Mouse (Mus musculus) CH12.LX (cell line): ENCODE measurements at regions not wholly inside any gene's neighbourhood (a gene's known extent, or its start where the extent isn't known, plus 50 kb on each side); places are given as distances from the start of the nearest gene placed in this dataset.
A peak's percentile ranks its signal among the peaks of the same experiment; 100 is the strongest.

Experiments
- DNase-seq: peaks from one replicate; pipeline ENCODE4 v3.0.0-alpha.2; 2013; ENCODE audit errors: extremely low read depth
- H3K27ac ChIP-seq: 2 replicates; pipeline ENCODE4 v1.5.1; 2012; ENCODE audit warnings: low read depth, mild to moderate bottlenecking, control low read depth, moderate library complexity; ENCODE audit not compliant: insufficient read depth
- H3K27me3 ChIP-seq: replicated peaks from 2 replicates; pipeline ENCODE3; 2012; ENCODE audit warnings: inconsistent platforms
- H3K36me3 ChIP-seq, 2 experiments: replicated peaks in 1 of 2; 2 replicates each; pipeline versions ENCODE3 to v1.6.1; 2012; ENCODE audit warnings: inconsistent platforms in 1 of 2, low read length in 1 of 2, mild to moderate bottlenecking in 1 of 2, mixed read lengths in 1 of 2, moderate library complexity in 1 of 2; ENCODE audit not compliant: control insufficient read depth in 1 of 2, insufficient read depth in 1 of 2
- H3K4me1 ChIP-seq, 2 experiments: 2 replicates each; pipeline ENCODE4 v1.6.1; 2012; ENCODE audit warnings: inconsistent platforms in 1 of 2, moderate library complexity in 1 of 2; ENCODE audit not compliant: insufficient read depth in 2 of 2, control insufficient read depth in 1 of 2
- H3K4me2 ChIP-seq: 2 replicates; pipeline ENCODE4 v1.6.1; 2012; ENCODE audit warnings: low read depth, mild to moderate bottlenecking, control low read depth; ENCODE audit not compliant: poor library complexity, insufficient read depth, severe bottlenecking
- H3K4me3 ChIP-seq, 3 experiments: fragments of 150-350 bp in 1 of 3; sonication (generic) in 1 of 3; replicated peaks in 1 of 3; 2 replicates each; pipeline versions ENCODE3 to v1.5.1; 2011 to 2012; ENCODE audit warnings: low read depth in 2 of 3, low read length in 2 of 3, mild to moderate bottlenecking in 2 of 3, moderate library complexity in 2 of 3, control low read depth in 1 of 3, improper control_type of control experiment in 1 of 3, inconsistent platforms in 1 of 3, mixed read lengths in 1 of 3; ENCODE audit not compliant: poor library complexity in 1 of 3
- H3K79me2 ChIP-seq: replicated peaks from 2 replicates; pipeline ENCODE4 v1.6.1; 2012; ENCODE audit warnings: mild to moderate bottlenecking, moderate library complexity; ENCODE audit not compliant: control insufficient read depth, poor library complexity, insufficient read depth, severe bottlenecking; ENCODE audit errors: extremely low read depth
- H3K9ac ChIP-seq: 2 replicates; pipeline ENCODE4 v1.6.1; 2012; ENCODE audit warnings: low read depth, mild to moderate bottlenecking, control low read depth, moderate library complexity; ENCODE audit not compliant: insufficient read depth
- H3K9me3 ChIP-seq: replicated peaks from 2 replicates; pipeline ENCODE3; 2012; ENCODE audit warnings: low read length, inconsistent platforms, mixed read lengths
- BHLHE40 ChIP-seq: IDR thresholded peaks from 2 replicates; pipeline ENCODE4 v1.6.1; 2011; ENCODE audit warnings: mild to moderate bottlenecking, low read depth, low read length, improper control_type of control experiment
- CHD1 ChIP-seq: IDR thresholded peaks from 2 replicates; pipeline ENCODE4 v1.6.1; 2012; ENCODE audit warnings: low read depth, low read length, improper control_type of control experiment, inconsistent platforms
- CHD2 ChIP-seq: IDR thresholded peaks from 2 replicates; pipeline ENCODE4 v1.6.1; 2011; ENCODE audit warnings: low read length, improper control_type of control experiment
- CTCF ChIP-seq, 2 experiments: IDR thresholded peaks in 1 of 2; conservative IDR thresholded peaks in 1 of 2; 2 replicates each; pipeline ENCODE4 v1.5.1; 2011 to 2012; ENCODE audit warnings: low read depth in 2 of 2, low read length in 2 of 2, improper control_type of control experiment in 1 of 2, inconsistent platforms in 1 of 2, mild to moderate bottlenecking in 1 of 2, moderate library complexity in 1 of 2
- E2F4 ChIP-seq: IDR thresholded peaks from 2 replicates; pipeline ENCODE4 v1.6.1; 2011; ENCODE audit warnings: low read depth, low read length, improper control_type of control experiment; ENCODE audit not compliant: insufficient replicate concordance
- ELF1 ChIP-seq: IDR thresholded peaks from 2 replicates; pipeline ENCODE4 v1.6.1; 2014; ENCODE audit warnings: low read depth, mild to moderate bottlenecking, inconsistent platforms, low read length, improper control_type of control experiment
- EP300 ChIP-seq: IDR thresholded peaks from 2 replicates; pipeline ENCODE4 v1.6.1; 2011; ENCODE audit warnings: low read length, improper control_type of control experiment
- ETS1 ChIP-seq: conservative IDR thresholded peaks from 2 replicates; pipeline ENCODE4 v1.6.1; 2012; ENCODE audit warnings: low read depth, mild to moderate bottlenecking, inconsistent platforms, low read length, improper control_type of control experiment, moderate library complexity
- HCFC1 ChIP-seq: IDR thresholded peaks from 2 replicates; pipeline ENCODE4 v1.6.1; 2012; ENCODE audit warnings: low read depth, mild to moderate bottlenecking, inconsistent platforms, low read length, improper control_type of control experiment
- IRF4 ChIP-seq: IDR thresholded peaks from 2 replicates; pipeline ENCODE4 v1.6.1; 2014; ENCODE audit warnings: low read depth, mild to moderate bottlenecking, inconsistent platforms, low read length, improper control_type of control experiment
- JUN ChIP-seq: IDR thresholded peaks from 2 replicates; pipeline ENCODE4 v1.6.1; 2011; ENCODE audit warnings: low read depth, mild to moderate bottlenecking, low read length, improper control_type of control experiment, moderate library complexity; ENCODE audit not compliant: insufficient read depth
- JUND ChIP-seq: conservative IDR thresholded peaks from 2 replicates; pipeline ENCODE4 v1.6.1; 2011; ENCODE audit warnings: low read depth, low read length, improper control_type of control experiment
- KAT2A ChIP-seq: IDR thresholded peaks from 2 replicates; pipeline ENCODE4 v1.6.1; 2012; ENCODE audit warnings: low read length, improper control_type of control experiment, inconsistent platforms; ENCODE audit not compliant: insufficient replicate concordance
- MAFK ChIP-seq: IDR thresholded peaks from 2 replicates; pipeline ENCODE4 v1.6.1; 2011; ENCODE audit warnings: low read length, improper control_type of control experiment; ENCODE audit not compliant: insufficient replicate concordance
- MAX ChIP-seq: IDR thresholded peaks from 2 replicates; pipeline ENCODE4 v1.6.1; 2011; ENCODE audit warnings: low read length, improper control_type of control experiment
- MAZ ChIP-seq: IDR thresholded peaks from 2 replicates; pipeline ENCODE4 v1.6.1; 2012; ENCODE audit warnings: low read depth, mild to moderate bottlenecking, inconsistent platforms, low read length, improper control_type of control experiment, moderate library complexity
- MEF2A ChIP-seq: IDR thresholded peaks from 2 replicates; pipeline ENCODE4 v1.6.1; 2014; ENCODE audit warnings: low read depth, mild to moderate bottlenecking, inconsistent platforms, low read length, improper control_type of control experiment, borderline replicate concordance
- MXI1 ChIP-seq: IDR thresholded peaks from 2 replicates; pipeline ENCODE4 v1.6.1; 2011; ENCODE audit warnings: mild to moderate bottlenecking, low read depth, low read length, improper control_type of control experiment
- MYC ChIP-seq: IDR thresholded peaks from 2 replicates; pipeline ENCODE4 v1.6.1; 2011; ENCODE audit warnings: low read depth, mild to moderate bottlenecking, improper control_type of control experiment, low read length
- NELFE ChIP-seq: IDR thresholded peaks from 2 replicates; pipeline ENCODE4 v1.6.1; 2011; ENCODE audit warnings: low read depth, low read length, improper control_type of control experiment
- NRF1 ChIP-seq: IDR thresholded peaks from 2 replicates; pipeline ENCODE4 v1.6.1; 2014; ENCODE audit warnings: low read depth, mild to moderate bottlenecking, inconsistent platforms, low read length, improper control_type of control experiment, moderate library complexity
- PAX5 ChIP-seq: IDR thresholded peaks from 2 replicates; pipeline ENCODE4 v1.6.1; 2012; ENCODE audit warnings: low read length, inconsistent platforms, mixed read lengths
- POLR2A ChIP-seq: IDR thresholded peaks from 2 replicates; pipeline ENCODE4 v1.6.1; 2011; ENCODE audit warnings: low read depth, mild to moderate bottlenecking, improper control_type of control experiment, low read length
- POLR2AphosphoS2 ChIP-seq: IDR thresholded peaks from 2 replicates; pipeline ENCODE4 v1.6.1; 2011; ENCODE audit warnings: low read depth, low read length, improper control_type of control experiment
- RAD21 ChIP-seq: IDR thresholded peaks from 2 replicates; pipeline ENCODE4 v1.6.1; 2011; ENCODE audit warnings: low read depth, mild to moderate bottlenecking, low read length, improper control_type of control experiment, moderate library complexity
- RCOR1 ChIP-seq: conservative IDR thresholded peaks from 2 replicates; pipeline ENCODE4 v1.6.1; 2012; ENCODE audit warnings: low read depth, mild to moderate bottlenecking, inconsistent platforms, low read length, improper control_type of control experiment
- SMC3 ChIP-seq: IDR thresholded peaks from 2 replicates; pipeline ENCODE4 v1.6.1; 2011; ENCODE audit warnings: low read depth, low read length, improper control_type of control experiment
- TBP ChIP-seq: conservative IDR thresholded peaks from 2 replicates; pipeline ENCODE4 v1.6.1; 2011; ENCODE audit warnings: low read depth, low read length, improper control_type of control experiment
- TCF12 ChIP-seq: IDR thresholded peaks from 2 replicates; pipeline ENCODE4 v1.6.1; 2014; ENCODE audit warnings: low read depth, mild to moderate bottlenecking, inconsistent platforms, low read length, improper control_type of control experiment
- UBTF ChIP-seq: IDR thresholded peaks from 2 replicates; pipeline ENCODE4 v1.6.1; 2012; ENCODE audit warnings: low read depth, mild to moderate bottlenecking, inconsistent platforms, low read length, improper control_type of control experiment, moderate library complexity
- USF1 ChIP-seq: IDR thresholded peaks from 2 replicates; pipeline ENCODE4 v1.6.1; 2014; ENCODE audit warnings: low read depth, mild to moderate bottlenecking, inconsistent platforms, low read length, improper control_type of control experiment
- USF2 ChIP-seq: conservative IDR thresholded peaks from 2 replicates; pipeline ENCODE4 v1.6.1; 2011; ENCODE audit warnings: low read depth, low read length, improper control_type of control experiment
- ZC3H11A ChIP-seq: IDR thresholded peaks from 2 replicates; pipeline ENCODE4 v1.6.1; 2012; ENCODE audit warnings: low read depth, mild to moderate bottlenecking, inconsistent platforms, low read length, improper control_type of control experiment
- ZKSCAN1 ChIP-seq: IDR thresholded peaks from 2 replicates; pipeline ENCODE4 v1.6.1; 2012; ENCODE audit warnings: low read depth, inconsistent platforms, low read length, improper control_type of control experiment, borderline replicate concordance
- ZNF384 ChIP-seq: IDR thresholded peaks from 2 replicates; pipeline ENCODE4 v1.6.1; 2012; ENCODE audit warnings: low read depth, low read length, improper control_type of control experiment, inconsistent platforms
- dilution Hi-C: fragments of 300-500 bp; cut with MboI; formaldehyde crosslinking; loops from 2 replicates; pipeline ENCODE4 v1.14.3; 2020; ENCODE audit warnings: low sequenced_read_pairs; ENCODE audit not compliant: extremely low pct_unique_long_range_greater_than_20kb, extremely low pct_ligation_motif_present
- in situ Hi-C: fragments of 300-500 bp; cut with MboI; formaldehyde crosslinking; loops from 3 replicates; pipeline ENCODE4 v1.14.3; 2019; ENCODE audit warnings: low sequenced_read_pairs, low pct_ligation_motif_present, low pct_unique_long_range_greater_than_20kb, mixed read lengths

DNA sequence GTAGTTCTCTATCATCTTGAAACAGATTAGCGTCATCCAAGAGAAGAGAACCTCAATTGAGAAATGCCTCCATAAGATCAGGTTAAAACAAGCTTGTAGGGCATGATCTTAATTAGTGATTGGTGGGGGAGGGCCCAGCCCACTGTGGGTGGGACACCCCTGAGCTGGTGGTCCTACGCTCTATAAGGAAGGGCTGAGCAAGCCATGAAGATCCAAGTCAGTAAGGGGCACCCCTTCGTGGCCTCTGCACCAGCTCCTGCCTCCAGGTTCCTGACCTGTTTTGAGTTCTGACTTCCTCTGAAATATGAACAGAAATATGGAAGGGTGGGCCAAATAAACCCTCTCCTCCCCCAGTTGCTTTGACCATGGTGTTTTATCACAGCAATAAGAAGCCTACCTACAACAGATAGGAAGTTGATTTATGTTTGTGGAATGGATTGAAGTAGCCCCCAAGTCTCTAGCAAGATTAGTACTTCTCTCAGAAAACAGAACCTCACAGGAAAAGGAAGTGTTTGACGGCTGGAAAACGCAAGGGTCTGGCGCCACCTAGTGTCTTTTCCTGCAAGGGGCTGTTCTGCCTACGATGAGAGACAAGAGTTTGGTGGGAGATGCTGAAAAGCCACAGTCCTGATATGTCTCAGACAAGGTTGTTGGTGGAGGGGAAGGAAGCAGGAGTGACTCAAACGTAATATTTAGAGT is 82.9 kb upstream of the Lgalsl start:
- Histone ChIP-seq H3K9me3 (no peaks in the 10 kb centered on the region), H3K4me3 (no peak overlapping the region), H3K4me1 (peaks cover 10 to 45% of the 10 kb centered on the region in 2 experiments), H3K36me3 (no peaks in the 10 kb centered on the region), H3K79me2 (no peaks in the 10 kb centered on the region), H3K27ac (no peak overlapping the region), H3K27me3 (no peaks in the 10 kb centered on the region), H3K9ac (no peak overlapping the region), H3K4me2 (no peak overlapping the region)
- peak; percentile 91 for DNase-seq
- in situ Hi-C loops = loop anchor here (10.0 kb wide), 3 partner anchors 181 to 541 kb away; partner anchors contain the start of gene Peli1
- dilution Hi-C loops = no loop called here
- TF ChIP-seq ZNF384 (no peak), SMC3 (peak; percentile 99), MYC (no peak), CTCF (conservative IDR thresholded peaks at IDR 0.05 in 1 of 2, IDR thresholded peaks at IDR 0.05 in 1 of 2; ENCODE audit: low read depth in 2 of 2, low read length in 2 of 2) (peak; percentile 96 to 99), JUND (no peak; the same call in 1 of the 2 replicates), IRF4 (peak; percentile 82), MAX (no peak), ELF1 (peak; percentile 78), ETS1 (no peak), TBP (no peak), CHD1 (no peak), POLR2A (no peak), RCOR1 (no peak), NRF1 (no peak; the same call in 1 of the 2 replicates), E2F4 (no peak), USF1 (no peak), KAT2A (no peak), EP300 (no peak), USF2 (no peak), MAZ (no peak; the same call in 1 of the 2 replicates), JUN (no peak), BHLHE40 (no peak), ZC3H11A (peak; percentile 96), TCF12 (no peak), UBTF (no peak), NELFE (0 out of 2 replicates have a peak, but pooled peaks have one; percentile 2), MAFK (no peak), PAX5 (no peak), MXI1 (no peak), POLR2AphosphoS2 (no peak), MEF2A (no peak), CHD2 (no peak), ZKSCAN1 (no peak), RAD21 (no peak; the same call in none of the 2 replicates), HCFC1 (peak; percentile 43; the same call in 1 of the 2 replicates)
